11 mouse cellular contexts compared by ENCODE assay signal in the genomic region with DNA sequence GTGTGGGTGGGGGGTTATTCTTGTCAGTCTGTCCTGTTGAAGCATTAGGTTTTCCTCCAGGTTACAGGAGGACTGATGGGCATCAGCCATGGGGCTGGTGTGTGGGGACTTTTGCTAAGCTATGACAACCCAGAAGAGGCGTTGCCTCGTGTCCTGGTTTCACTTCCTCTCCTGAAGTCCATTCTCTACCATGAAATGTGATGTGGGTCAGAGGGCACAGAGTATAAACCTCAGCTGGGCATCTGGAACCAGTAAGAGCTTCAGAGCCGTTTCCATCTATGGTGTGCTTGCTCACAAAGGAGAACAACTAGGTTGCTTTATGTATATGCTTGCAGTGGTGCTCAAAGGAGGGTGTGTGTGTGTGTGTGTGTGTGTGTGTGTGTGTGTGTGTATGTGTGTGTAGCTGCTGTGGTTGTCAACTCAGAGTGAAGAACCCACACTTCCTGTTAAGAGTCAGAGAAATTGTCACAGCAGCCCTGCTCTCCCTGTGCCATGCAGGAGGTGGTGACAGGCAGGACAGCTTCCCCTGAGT. TPM values are rescaled to one million over a fixed set of nuclear protein-coding genes. Genes with fewer than 3 reads are reported as not detected.
DNase-seq lines count a peak whose midpoint lies in the region; ATAC-seq and TF ChIP-seq lines count a peak whose summit lies in the region.
"Had no signal": no experiment of that assay in that cellular context is flagged by ENCODE, and none has a peak within 500 bp of the region (broad histone marks: within the 10 kb centered on the region; RNA-seq: fewer than 3 reads in every experiment).

No protein-coding gene starts in this region.

- H3K9me3 ChIP-seq in hindbrain, embryonic 13.5 days = no peaks in the 10 kb centered on the region
- H3K9me3 ChIP-seq: megakaryocyte, embryonic 14.5 days had no signal

- intact Hi-C loops in heart, postnatal 36 days (cut with DNase I) = no loop called here
- intact Hi-C loops in gastrocnemius, postnatal 14 days (cut with DNase I; ENCODE audit: low total_unique reads) = no loop called here

- H3K4me1 ChIP-seq in bone marrow macrophage, adult 2 months (ENCODE audit: control insufficient read depth, insufficient read depth, low read length) = peaks cover 79% of the 10 kb centered on the region
- peaks cover 35% of the 10 kb centered on the region for H3K4me1 ChIP-seq in thymus, adult 2 months (replicated peaks; ENCODE audit: control insufficient read depth, insufficient read depth, low read length)
- no peaks in the 10 kb centered on the region for H3K4me1 ChIP-seq in hindbrain, embryonic 13.5 days (replicated peaks)

- no peak for TF ChIP-seq CTCF in bone marrow macrophage, adult 2 months (IDR thresholded peaks at IDR 0.05; ENCODE audit: low read depth, low read length)
- no peak for TF ChIP-seq CTCF in thymus, adult 2 months (IDR thresholded peaks at IDR 0.05; ENCODE audit: borderline replicate concordance, control insufficient read depth, extremely low read depth, insufficient read depth, low read length, poor library complexity)

- H3K36me3 ChIP-seq in macrophage (ENCODE audit: inconsistent target) = no peaks in the 10 kb centered on the region
- H3K36me3 ChIP-seq in thymus, adult 2 months (ENCODE audit: control insufficient read depth, insufficient read depth, low read length) = no peaks in the 10 kb centered on the region
- no peaks in the 10 kb centered on the region for H3K36me3 ChIP-seq in hindbrain, embryonic 13.5 days
- H3K36me3 ChIP-seq: hindbrain, embryonic 10.5 days had no signal

- TF ChIP-seq POLR2A in bone marrow macrophage, adult 2 months (IDR thresholded peaks at IDR 0.05; ENCODE audit: borderline replicate concordance, low read depth, low read length) = no peak
- no peak for TF ChIP-seq POLR2A in thymus, adult 2 months (IDR thresholded peaks at IDR 0.05; ENCODE audit: control insufficient read depth, extremely low read depth, insufficient read depth, low read length, poor library complexity)

- peak; percentile 97 for DNase-seq in heart, adult 11 months
- no peak for DNase-seq in heart, postnatal 36 days
- peak; percentile 62 for DNase-seq in thymus, adult 2 months
- DNase-seq in gastrocnemius, postnatal 14 days = no peak
- DNase-seq in right cerebral cortex, adult 18-20 months = no peak

- no peak overlapping the region for H3K9ac ChIP-seq in hindbrain, embryonic 13.5 days

- no peaks in the 10 kb centered on the region; the same call in 1 of the 2 replicates for H3K79me2 ChIP-seq in macrophage (ENCODE audit: inconsistent target)

- H3K27me3 ChIP-seq in thymus, adult 2 months (ENCODE audit: control insufficient read depth, insufficient read depth, low read length) = no peaks in the 10 kb centered on the region
- no peaks in the 10 kb centered on the region for H3K27me3 ChIP-seq in hindbrain, embryonic 13.5 days
- H3K27me3 ChIP-seq: megakaryocyte, embryonic 14.5 days had no signal

- H3K4me2 ChIP-seq in hindbrain, embryonic 13.5 days = no peak overlapping the region

- H3K27ac ChIP-seq in bone marrow macrophage, adult 2 months (ENCODE audit: insufficient read depth, low read depth, low read length) = peak overlapping the region; percentile 98
- H3K27ac ChIP-seq in macrophage = peak overlapping the region; percentile 97
- H3K27ac ChIP-seq in thymus, adult 2 months (ENCODE audit: control insufficient read depth, insufficient read depth, low read length) = peak overlapping the region; percentile 36
- H3K27ac ChIP-seq in hindbrain, embryonic 13.5 days = no peak overlapping the region
- H3K27ac ChIP-seq: hindbrain, embryonic 10.5 days had no signal

- WGBS in macrophage (ENCODE audit: missing documents) = 0% methylated on average over 3 of the region's 3 CpGs
- WGBS in thymus, adult 2 months = 21% methylated on average over 3 of the region's 3 CpGs
- WGBS in hindbrain, embryonic 13.5 days = 82% methylated on average over 3 of the region's 3 CpGs

- ATAC-seq in hindbrain, embryonic 13.5 days (ENCODE audit: low FRiP score) = no peak

- no peak overlapping the region for H3K4me3 ChIP-seq in bone marrow macrophage, adult 2 months (ENCODE audit: insufficient read depth, low read length)
- no peak overlapping the region for H3K4me3 ChIP-seq in macrophage (ENCODE audit: inconsistent target)
- H3K4me3 ChIP-seq in thymus, adult 2 months (ENCODE audit: control insufficient read depth, insufficient read depth, low read length) = no peak overlapping the region
- H3K4me3 ChIP-seq in hindbrain, embryonic 13.5 days = no peak overlapping the region
- H3K4me3 ChIP-seq: hindbrain, embryonic 10.5 days had no signal

RNA-seq across cellular contexts. Expression of a gene that starts 15.3 kb away (rescaled TPM):
- not detected for total RNA-seq in heart, postnatal 36 days (2021)
- 4.1 and 6.4 TPM in 2 replicates for polyA plus RNA-seq in bone marrow macrophage, adult 2 months (2012; ENCODE audit: insufficient read depth, insufficient read length, missing spikeins)
- total RNA-seq in macrophage (2018; cell fraction: chromatin; rRNA removed) = 10 to 100 TPM in 10 of 26 experiments, 1 to 10 TPM in 16; 2.1 to 25.4 (median 7.0) TPM
- under 1 TPM in 16 of 26 experiments, not detected in 10; 0.07 to 0.44 (median 0.15) TPM for total RNA-seq in macrophage (2018; cell fraction: cytosol; rRNA removed)
- total RNA-seq in macrophage (2018; cell fraction: nucleus; rRNA removed) = 10 to 100 TPM in 2 of 26 experiments, 1 to 10 TPM in 21, under 1 TPM in 3; 0.52 to 18.4 (median 2.1) TPM
- 0.13 TPM in 1 of 3 replicates, not detected in the others for polyA plus RNA-seq in macrophage (2018)
- 0.15 TPM in 1 of 2 replicates, not detected in the other for polyA plus RNA-seq in thymus, adult 2 months (2012; rRNA removed)
- polyA plus RNA-seq in hindbrain, embryonic 13.5 days (2015; fragmentation: Nextera tagmentation; extraction: Ambion mirVana) = 0.51 and 0.75 TPM in 2 replicates
- total RNA-seq in gastrocnemius, postnatal 14 days (2021) = not detected
- polyA plus RNA-seq: hindbrain, embryonic 10.5 days had no signal

RNA-seq across cellular contexts. Expression of a gene that starts 44.6 kb away (rescaled TPM):
- total RNA-seq in heart, postnatal 36 days (2021) = 10 to 100 TPM; 13.3 to 15.3 TPM
- polyA plus RNA-seq in bone marrow macrophage, adult 2 months (2012; ENCODE audit: insufficient read depth, insufficient read length, missing spikeins) = 193 and 213 TPM in 2 replicates
- 1,000 to 10,000 TPM in 1 of 26 experiments, 100 to 1,000 TPM in 25; 183 to 1,124 (median 419) TPM for total RNA-seq in macrophage (2018; cell fraction: chromatin; rRNA removed)
- 100 to 1,000 TPM; 261 to 438 (median 317) TPM for total RNA-seq in macrophage (2018; cell fraction: cytosol; rRNA removed)
- total RNA-seq in macrophage (2018; cell fraction: nucleus; rRNA removed) = 1,000 to 10,000 TPM in 2 of 26 experiments, 100 to 1,000 TPM in 24; 284 to 1,133 (median 407) TPM
- 195 to 316 TPM (median 234 TPM) in 3 replicates for polyA plus RNA-seq in macrophage (2018)
- 37.9 and 38.8 TPM in 2 replicates for polyA plus RNA-seq in thymus, adult 2 months (2012; rRNA removed)
- polyA plus RNA-seq in hindbrain, embryonic 13.5 days (2015; fragmentation: Nextera tagmentation; extraction: Ambion mirVana) = 5.8 and 7.6 TPM in 2 replicates
- total RNA-seq in gastrocnemius, postnatal 14 days (2021) = 10 to 100 TPM in 1 of 2 experiments, 1 to 10 TPM in 1; 8.3 to 10.7 TPM

RNA-seq across cellular contexts. Expression of a gene that starts 51.7 kb away (rescaled TPM):
- under 1 TPM; 0.30 to 0.61 TPM for total RNA-seq in heart, postnatal 36 days (2021)
- polyA plus RNA-seq in bone marrow macrophage, adult 2 months (2012; ENCODE audit: insufficient read depth, insufficient read length, missing spikeins) = 3.8 and 4.4 TPM in 2 replicates
- total RNA-seq in macrophage (2018; cell fraction: chromatin; rRNA removed) = 1 to 10 TPM in 14 of 26 experiments, under 1 TPM in 3, not detected in 9; 0.42 to 7.2 (median 1.2) TPM
- total RNA-seq in macrophage (2018; cell fraction: cytosol; rRNA removed) = 1 to 10 TPM in 1 of 26 experiments, under 1 TPM in 19, not detected in 6; 0.03 to 1.3 (median 0.27) TPM
- 1 to 10 TPM in 5 of 26 experiments, under 1 TPM in 17, not detected in 4; 0.12 to 3.1 (median 0.45) TPM for total RNA-seq in macrophage (2018; cell fraction: nucleus; rRNA removed)
- polyA plus RNA-seq in macrophage (2018) = 0.51 to 0.53 TPM in 2 of 3 replicates, not detected in the other
- 37.5 and 55.4 TPM in 2 replicates for polyA plus RNA-seq in thymus, adult 2 months (2012; rRNA removed)
- 3.8 and 4.4 TPM in 2 replicates for polyA plus RNA-seq in hindbrain, embryonic 13.5 days (2015; fragmentation: Nextera tagmentation; extraction: Ambion mirVana)
- total RNA-seq in gastrocnemius, postnatal 14 days (2021) = under 1 TPM; 0.44 to 0.57 TPM
- total RNA-seq: adrenal gland, adult 18-20 months had no signal

Comparison
In these comparisons a context has a peak if more than half of its experiments do, and no peak if none do; other contexts are left out.
1. DNase-seq: peak in heart, adult 11 months (single experiment) and thymus, adult 2 months (single experiment); none in heart, postnatal 36 days (0 of 2), gastrocnemius, postnatal 14 days (single experiment) and right cerebral cortex, adult 18-20 months (single experiment).